Mouse (Mus musculus) forelimb bud, embryonic 11.5 days (tissue): ENCODE data around the gene Snapc3.
A peak's percentile ranks its signal among the peaks of the same experiment; 100 is the strongest.

Experiments used
- DNase-seq: peaks from one replicate; pipeline ENCODE4 v3.0.0-alpha.2; 2012; ENCODE audit warnings: low read depth, low spot score

Gene Snapc3

GRCm38 (mm10) chr4:83417160-83417819, at the start of gene Snapc3:
Gene Snapc3, plus strand, starts transcription at chr4:83417724.
- DNase-seq = peak; percentile 96

DNA sequence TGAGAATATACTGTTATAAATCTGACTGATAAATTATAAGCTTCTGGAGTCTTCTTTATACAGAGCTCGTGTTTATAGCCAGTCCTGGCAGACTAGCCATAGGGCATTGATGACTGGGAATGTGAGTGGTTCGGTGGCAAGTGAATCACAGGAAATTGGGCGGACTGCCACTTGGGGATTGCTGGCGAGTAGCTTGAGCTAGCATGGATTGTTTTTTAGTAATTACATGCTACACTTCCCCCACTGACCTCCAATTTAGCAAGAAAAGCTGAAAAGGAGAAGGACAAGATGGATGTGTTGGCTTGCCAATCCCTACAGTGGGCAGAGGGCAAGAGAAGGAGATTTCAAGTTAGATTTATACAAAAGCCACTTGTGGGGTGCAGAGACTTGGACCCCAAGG, 44.1 kb upstream of the Snapc3 start:
- no peak for DNase-seq

DNA sequence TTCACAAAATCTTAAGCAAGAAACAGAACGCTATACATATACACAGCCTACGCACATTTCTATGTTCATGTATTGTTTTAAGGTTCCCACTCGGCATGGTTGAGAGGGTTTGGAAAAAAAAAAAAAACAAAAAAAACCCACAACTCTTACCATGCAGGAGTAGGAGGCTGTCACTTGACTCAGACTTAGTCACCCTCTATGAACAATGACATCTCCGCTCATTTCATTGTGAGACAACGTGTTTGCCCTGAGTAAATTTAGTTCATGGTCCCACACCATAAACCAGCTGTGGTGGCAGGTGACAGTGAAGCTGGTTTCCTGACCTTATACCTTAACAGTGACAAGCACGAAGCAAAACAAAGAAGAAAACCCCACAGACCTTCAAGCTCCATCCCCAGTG, 41.9 kb upstream of the Snapc3 start:
- no peak for DNase-seq

DNA sequence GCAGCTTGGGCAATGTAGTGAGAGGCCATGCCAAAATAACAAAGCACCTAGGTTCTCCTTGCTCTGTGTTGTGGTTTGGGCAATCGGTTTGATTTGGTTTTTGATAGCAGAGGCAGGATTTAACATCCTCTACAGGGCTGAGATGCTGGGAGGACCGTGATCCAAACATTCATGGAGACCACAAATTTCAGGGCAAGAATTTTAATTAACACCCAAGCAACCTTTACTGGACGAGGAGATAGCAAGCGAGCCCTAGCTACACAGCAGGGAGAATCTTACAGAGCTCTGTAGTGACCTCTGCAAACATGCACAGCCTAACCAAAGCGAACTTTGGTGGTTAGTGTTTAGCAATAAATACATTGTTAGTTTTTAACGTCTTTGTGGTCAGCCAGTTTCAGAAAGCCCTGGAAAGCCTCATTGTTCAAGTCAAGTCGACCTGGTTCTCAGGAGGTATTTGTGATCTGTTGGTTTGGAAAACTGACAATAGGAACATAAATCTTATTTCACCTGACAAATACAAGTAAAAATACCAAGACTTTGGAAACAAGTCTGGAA, 41.0 kb upstream of the Snapc3 start:
- DNase-seq = no peak

DNA sequence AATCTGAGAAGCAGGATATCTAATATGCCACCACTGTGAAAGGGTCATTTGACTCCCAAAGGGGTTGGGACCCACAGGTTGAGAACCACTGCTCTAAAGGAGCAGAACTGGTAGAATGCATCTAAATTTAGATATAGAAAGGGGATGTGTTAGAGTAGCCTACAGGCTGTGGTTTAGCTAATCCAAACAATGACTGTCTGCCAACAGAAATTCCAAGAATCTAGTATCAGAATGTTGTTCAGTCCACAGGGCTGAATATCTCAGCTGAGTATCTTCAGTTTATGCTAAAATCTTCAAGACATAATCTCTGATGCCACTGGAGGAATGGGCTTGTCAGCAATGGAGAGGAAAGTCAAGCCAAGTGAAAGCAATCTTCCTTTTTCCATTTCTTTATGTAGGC, 38.5 kb upstream of the Snapc3 start:
- no peak for DNase-seq

DNA sequence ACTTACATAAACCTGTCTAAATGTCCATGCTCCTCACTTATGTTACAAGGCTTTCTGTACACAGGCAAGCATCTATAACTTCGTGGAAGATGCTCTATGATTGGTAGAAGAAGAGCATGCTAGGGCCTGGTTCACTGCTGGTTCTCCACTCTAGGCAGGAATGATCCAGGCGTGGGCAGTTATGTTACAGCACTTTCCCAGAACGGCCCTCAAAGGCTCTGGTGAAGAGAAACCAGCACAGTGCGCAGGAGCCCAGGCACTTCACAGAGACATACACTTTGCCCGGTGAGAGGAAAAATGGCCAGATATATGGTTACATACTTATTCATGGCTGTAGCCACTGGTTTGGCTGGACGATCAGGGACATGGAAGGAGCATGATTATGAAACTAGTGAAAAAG, 37.8 kb upstream of the Snapc3 start:
- DNase-seq = no peak

DNA sequence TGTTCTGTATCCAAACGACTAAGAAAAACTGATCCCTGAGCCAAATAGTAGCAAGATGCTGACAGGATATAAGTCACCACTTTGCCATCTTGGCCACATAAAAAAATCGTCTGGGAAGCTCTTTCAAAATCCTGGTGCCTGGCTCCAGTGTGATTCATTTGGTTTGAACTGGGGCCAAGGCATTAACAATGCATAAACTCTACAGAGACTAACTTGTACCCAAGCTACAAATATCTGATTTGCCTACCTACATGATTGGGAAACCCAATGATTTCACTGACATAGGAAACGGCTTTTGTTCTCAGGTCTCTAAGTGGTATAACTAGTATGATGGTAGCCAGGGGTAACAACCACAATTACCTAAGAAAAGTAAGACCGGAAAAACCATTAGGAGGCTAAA, 37.3 kb upstream of the Snapc3 start:
- no peak for DNase-seq

GRCm38 (mm10) chr4:83383899-83384490, 33.5 kb upstream of the Snapc3 start:
- peak; percentile 7 for DNase-seq

- DNase-seq = no peak
Observed at GRCm38 (mm10) chr4:83385091-83385490, 32.4 kb upstream of the Snapc3 start.

DNA sequence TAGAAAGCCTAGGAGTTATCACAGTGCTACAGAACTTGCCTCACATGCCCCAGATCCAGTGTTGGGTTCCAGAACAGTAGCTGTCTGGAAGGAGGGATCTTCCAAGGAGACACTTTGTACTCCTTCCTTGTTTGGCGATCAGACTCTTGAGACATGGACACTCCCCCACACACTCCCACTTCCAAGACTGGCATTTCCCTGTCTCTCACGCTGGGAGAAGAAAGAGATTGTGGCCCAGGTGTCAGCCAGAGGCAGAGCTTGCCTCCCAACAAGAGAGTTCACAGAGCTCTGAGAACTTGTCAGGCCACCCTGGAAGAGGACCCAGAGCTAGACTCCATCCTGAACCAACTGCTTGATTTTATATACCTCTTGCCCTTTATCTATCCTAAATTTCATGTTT, 27.0 kb upstream of the Snapc3 start:
- DNase-seq = no peak

GRCm38 (mm10) chr4:83391956-83392355, 25.6 kb upstream of the Snapc3 start:
- no peak for DNase-seq

GRCm38 (mm10) chr4:83393733-83394132, 23.8 kb upstream of the Snapc3 start:
- DNase-seq = no peak

DNA sequence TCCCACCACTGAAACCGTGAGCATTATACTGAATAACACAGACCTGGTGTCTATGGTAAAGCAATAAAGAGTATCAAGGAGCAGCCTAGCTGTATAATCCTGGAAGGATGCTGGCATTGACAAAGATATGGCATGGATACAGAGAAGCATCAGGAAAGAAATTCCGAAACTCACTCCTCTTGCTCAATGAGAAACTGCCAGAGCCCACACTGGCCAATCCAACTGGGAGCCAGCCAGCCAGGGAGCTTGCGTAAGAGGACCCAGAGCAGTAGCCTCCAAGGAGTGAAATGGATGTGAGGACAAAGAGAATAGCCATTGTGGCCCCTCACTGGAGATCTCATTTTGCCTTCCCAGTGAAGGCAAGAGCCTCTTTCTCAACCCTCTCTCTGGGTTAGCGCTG, 21.2 kb upstream of the Snapc3 start:
- DNase-seq = no peak

- no peak for DNase-seq
Observed at GRCm38 (mm10) chr4:83396996-83397770, 20.3 kb upstream of the Snapc3 start.

- DNase-seq = no peak
Observed at GRCm38 (mm10) chr4:83398527-83398926, 19.0 kb upstream of the Snapc3 start.

GRCm38 (mm10) chr4:83400691-83401595, 16.6 kb upstream of the Snapc3 start:
- no peak for DNase-seq

- DNase-seq = no peak
Observed at GRCm38 (mm10) chr4:83401712-83402111, 15.8 kb upstream of the Snapc3 start.

DNA sequence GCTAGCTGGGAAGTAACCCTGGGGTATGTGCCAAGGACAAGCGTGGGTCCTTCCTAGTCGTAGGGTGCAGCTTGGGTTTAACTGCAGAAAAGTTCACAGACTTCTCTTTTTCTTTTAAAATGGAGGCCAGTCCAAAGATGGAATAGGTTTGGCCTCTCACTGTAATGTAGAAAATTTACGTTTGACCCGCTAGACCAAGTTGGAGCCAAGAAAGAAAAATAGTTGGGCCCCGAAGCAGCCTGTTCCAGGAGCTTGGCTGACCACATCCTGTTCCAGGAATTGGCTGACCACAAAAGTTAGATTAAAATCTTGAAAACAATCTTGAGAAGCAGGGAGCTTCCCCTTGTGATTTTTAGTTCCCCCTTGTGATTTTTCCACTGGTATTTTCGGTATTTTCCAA, 9.8 kb upstream of the Snapc3 start:
- no peak for DNase-seq

- no peak for DNase-seq
Observed at GRCm38 (mm10) chr4:83409867-83410505, 7.5 kb upstream of the Snapc3 start.

- DNase-seq = no peak
Observed at GRCm38 (mm10) chr4:83412060-83412459, 5.5 kb upstream of the Snapc3 start.

- no peak for DNase-seq
Observed at GRCm38 (mm10) chr4:83414241-83414824, 3.2 kb upstream of the Snapc3 start.
